Mouse (Mus musculus) brain, embryonic 14.5 days (tissue): Measurements from ENCODE around the gene Vps39.

Experiments
- CTCF ChIP-seq: fragments of 200-500 bp; IDR thresholded peaks from 2 replicates; pipeline ENCODE4 v1.5.1; 2012; ENCODE audit warnings: inconsistent platforms, mild to moderate bottlenecking, moderate library complexity, borderline replicate concordance; ENCODE audit not compliant: insufficient read depth, insufficient read length; ENCODE audit errors: extremely low read depth
- POLR2A ChIP-seq: fragments of 200-500 bp; IDR thresholded peaks from 2 replicates; pipeline ENCODE4 v1.6.1; 2012; ENCODE audit warnings: mild to moderate bottlenecking, inconsistent platforms, borderline replicate concordance; ENCODE audit not compliant: poor library complexity, insufficient read depth, insufficient read length, severe bottlenecking; ENCODE audit errors: extremely low read depth

- TF ChIP-seq CTCF (peak; percentile 45; the same call in 1 of the 2 replicates), POLR2A (no peak)
Measured at GRCm38 (mm10) chr2:120268635-120269034, 84.3 kb downstream of the Vps39 start.
